Mouse (Mus musculus): ENCODE data around the gene 1700019A02Rik.

Gene 1700019A02Rik

GRCm38 (mm10) chr1:53187536-53187935 lies at the start of gene 1700019A02Rik:
Gene 1700019A02Rik (minus strand): TSS chr1:53187636.
- no peak for DNase-seq (ENCODE audit: low spot score)

GRCm38 (mm10) chr1:53226063-53226462 lies 38.6 kb upstream of the 1700019A02Rik start:
- DNase-seq (ENCODE audit: low spot score) = no peak

- no peak for DNase-seq (ENCODE audit: low spot score)
These were observed 38.2 kb upstream of the 1700019A02Rik start for GRCm38 (mm10) chr1:53225616-53226015.

- no peak for DNase-seq (ENCODE audit: low spot score)
These were observed 37.3 kb upstream of the 1700019A02Rik start for GRCm38 (mm10) chr1:53224775-53225174.

GRCm38 (mm10) chr1:53210136-53210535 lies 22.7 kb upstream of the 1700019A02Rik start:
- DNase-seq (ENCODE audit: low spot score) = no peak

GRCm38 (mm10) chr1:53203902-53204301 lies 16.5 kb upstream of the 1700019A02Rik start:
- no peak for DNase-seq (ENCODE audit: low spot score)

GRCm38 (mm10) chr1:53201630-53202199 lies 14.3 kb upstream of the 1700019A02Rik start:
- no peak for DNase-seq (ENCODE audit: low spot score)

GRCm38 (mm10) chr1:53194536-53194935 lies 7.1 kb upstream of the 1700019A02Rik start:
- no peak for DNase-seq (ENCODE audit: low spot score)

GRCm38 (mm10) chr1:53191234-53191633 lies 3.8 kb upstream of the 1700019A02Rik start:
- DNase-seq (ENCODE audit: low spot score) = no peak

GRCm38 (mm10) chr1:53189620-53190019 lies 2.2 kb upstream of the 1700019A02Rik start:
- no peak for DNase-seq (ENCODE audit: low spot score)

- no peak for DNase-seq (ENCODE audit: low spot score)
These were observed 1.1 kb downstream of the 1700019A02Rik start for GRCm38 (mm10) chr1:53186301-53186700.

- no peak for DNase-seq (ENCODE audit: low spot score)
These were observed 29.7 kb downstream of the 1700019A02Rik start for GRCm38 (mm10) chr1:53157715-53158114.

GRCm38 (mm10) chr1:53123066-53123465 lies 64.4 kb downstream of the 1700019A02Rik start:
- no peak for DNase-seq (ENCODE audit: low spot score)

GRCm38 (mm10) chr1:53110561-53110960 lies 76.9 kb downstream of the 1700019A02Rik start:
- no peak for DNase-seq (ENCODE audit: low spot score)

All from urinary bladder, postnatal 10 days (tissue).